Mouse (Mus musculus): ENCODE measurements at regions not wholly inside any gene's neighbourhood (a gene's known extent, or its start where the extent isn't known, plus 50 kb on each side); places are given as distances from the start of the nearest gene placed in this dataset.

- no peak for DNase-seq
- no peak for TF ChIP-seq CTCF (IDR thresholded peaks at IDR 0.05; ENCODE audit: low read depth)
- Histone ChIP-seq H3K9ac (no peak overlapping the region), H3K9me3 (ENCODE audit: low read length) (no peaks in the 10 kb centered on the region), H3K36me3 (ENCODE audit: insufficient read depth) (no peaks in the 10 kb centered on the region), H3K27ac (ENCODE audit: low read depth, low read length) (no peak overlapping the region), H3K4me3 (ENCODE audit: low read depth, low read length) (no peak overlapping the region), H3K4me2 (ENCODE audit: low read depth) (no peak overlapping the region), H3K27me3 (ENCODE audit: insufficient read depth, low read length) (no peaks in the 10 kb centered on the region), H3K4me1 (ENCODE audit: insufficient read depth) (no peaks in the 10 kb centered on the region)
- WGBS = 75% methylated on average over 8 of the region's 8 CpGs
- no peak for ATAC-seq
Measured at GRCm38 (mm10) chr5:75500654-75501416, 73.9 kb upstream of the Kit start.

- no peak overlapping the region for H3K27ac ChIP-seq (ENCODE audit: low read depth, low read length)
- H3K4me1 ChIP-seq (ENCODE audit: insufficient read depth) = no peaks in the 10 kb centered on the region
- no peak overlapping the region for H3K9ac ChIP-seq
- DNase-seq (no peak), ATAC-seq (no peak)
- no peak for TF ChIP-seq CTCF (IDR thresholded peaks at IDR 0.05; ENCODE audit: low read depth)
- no peaks in the 10 kb centered on the region for H3K36me3 ChIP-seq (ENCODE audit: insufficient read depth)
- no peak overlapping the region for H3K4me3 ChIP-seq (ENCODE audit: low read depth, low read length)
- 90% methylated on average over 3 of the region's 3 CpGs for WGBS
- no peaks in the 10 kb centered on the region for H3K27me3 ChIP-seq (ENCODE audit: insufficient read depth, low read length)
- H3K9me3 ChIP-seq (ENCODE audit: low read length) = no peaks in the 10 kb centered on the region
- no peak overlapping the region for H3K4me2 ChIP-seq (ENCODE audit: low read depth)
Measured at GRCm38 (mm10) chr5:75503673-75504072, 71.0 kb upstream of the Kit start.

GRCm38 (mm10) chr5:75512521-75513422 is 61.9 kb upstream of the Kit start:
- Histone ChIP-seq H3K4me1 (ENCODE audit: insufficient read depth) (no peaks in the 10 kb centered on the region), H3K9ac (no peak overlapping the region), H3K27me3 (ENCODE audit: insufficient read depth, low read length) (no peaks in the 10 kb centered on the region), H3K4me2 (ENCODE audit: low read depth) (no peak overlapping the region), H3K9me3 (ENCODE audit: low read length) (no peaks in the 10 kb centered on the region), H3K27ac (ENCODE audit: low read depth, low read length) (no peak overlapping the region), H3K4me3 (ENCODE audit: low read depth, low read length) (no peak overlapping the region), H3K36me3 (ENCODE audit: insufficient read depth) (no peaks in the 10 kb centered on the region)
- DNase-seq (no peak), ATAC-seq (no peak)
- TF ChIP-seq CTCF (IDR thresholded peaks at IDR 0.05; ENCODE audit: low read depth) = no peak
- WGBS = 59% methylated on average over 20 of the region's 20 CpGs

GRCm38 (mm10) chr5:75518213-75518612 is 56.5 kb upstream of the Kit start:
- DNase-seq (no peak), ATAC-seq (no peak)
- Histone ChIP-seq H3K27me3 (ENCODE audit: insufficient read depth, low read length) (no peaks in the 10 kb centered on the region), H3K36me3 (ENCODE audit: insufficient read depth) (no peaks in the 10 kb centered on the region), H3K27ac (ENCODE audit: low read depth, low read length) (no peak overlapping the region), H3K4me2 (ENCODE audit: low read depth) (no peak overlapping the region), H3K9me3 (ENCODE audit: low read length) (no peaks in the 10 kb centered on the region), H3K9ac (no peak overlapping the region), H3K4me3 (ENCODE audit: low read depth, low read length) (no peak overlapping the region), H3K4me1 (ENCODE audit: insufficient read depth) (no peaks in the 10 kb centered on the region)
- WGBS = 74% methylated on average over 8 of the region's 8 CpGs
- TF ChIP-seq CTCF (IDR thresholded peaks at IDR 0.05; ENCODE audit: low read depth) = no peak

- 92% methylated on average over 4 of the region's 4 CpGs for WGBS
- Histone ChIP-seq H3K27ac (ENCODE audit: low read depth, low read length) (no peak overlapping the region), H3K4me3 (ENCODE audit: low read depth, low read length) (no peak overlapping the region), H3K36me3 (ENCODE audit: insufficient read depth) (no peaks in the 10 kb centered on the region), H3K4me1 (ENCODE audit: insufficient read depth) (no peaks in the 10 kb centered on the region), H3K27me3 (ENCODE audit: insufficient read depth, low read length) (no peaks in the 10 kb centered on the region), H3K9me3 (ENCODE audit: low read length) (no peaks in the 10 kb centered on the region), H3K4me2 (ENCODE audit: low read depth) (no peak overlapping the region), H3K9ac (no peak overlapping the region)
- ATAC-seq (no peak), DNase-seq (no peak)
- no peak for TF ChIP-seq CTCF (IDR thresholded peaks at IDR 0.05; ENCODE audit: low read depth)
Measured at GRCm38 (mm10) chr5:75523041-75523678, 51.6 kb upstream of the Kit start.

Measured in forebrain, postnatal 0 days (tissue).